Mouse (Mus musculus): ENCODE measurements around the gene Morn5. TPM values are rescaled to one million over a fixed set of nuclear protein-coding genes. Genes with fewer than 3 reads are reported as not detected.
A peak's percentile ranks its signal among the peaks of the same experiment; 100 is the strongest.

Morn5 gene
- 1.2 TPM in 1 of 2 replicates, not detected in the other for polyA plus RNA-seq (2015; fragmentation: Nextera tagmentation; extraction: Ambion mirVana)

DNA sequence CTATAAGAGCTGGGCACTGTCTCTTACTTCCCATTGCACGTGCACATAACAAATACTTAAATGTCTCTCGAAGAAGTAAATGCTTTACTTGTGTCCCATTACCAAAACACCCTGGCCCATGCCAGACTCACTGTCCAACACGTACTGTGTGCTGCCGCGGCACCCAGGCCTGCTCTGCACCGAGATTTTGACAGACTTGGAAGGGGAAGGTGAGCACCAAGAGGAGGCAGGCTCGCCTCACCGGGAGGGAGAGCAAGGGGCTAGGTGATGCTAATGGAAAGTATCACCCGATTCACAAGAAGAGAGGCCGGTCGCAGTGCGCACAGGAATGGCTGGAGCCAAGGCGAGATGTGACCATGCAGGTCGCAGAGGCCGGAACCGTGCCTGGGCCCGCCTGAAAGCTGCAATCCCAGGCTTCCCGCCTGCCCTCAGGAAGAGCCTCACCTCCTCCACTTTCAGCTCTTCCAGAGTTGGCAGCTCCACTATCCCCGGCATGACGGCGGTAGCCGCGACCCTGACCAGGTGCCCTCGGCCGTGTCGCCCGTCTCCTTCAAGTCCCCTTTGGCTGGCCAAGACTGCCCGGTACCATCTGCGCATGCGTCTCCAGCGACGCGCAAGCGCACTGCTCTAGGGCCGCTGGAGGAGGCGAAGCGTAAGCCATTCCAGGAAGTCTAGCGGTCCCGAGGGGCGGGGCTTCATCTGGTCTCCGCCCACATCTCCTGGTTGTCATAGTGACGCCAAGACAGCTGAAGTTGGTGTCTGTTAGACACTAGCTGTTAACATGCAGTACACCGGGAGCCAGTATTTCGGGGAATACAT, at the start of gene Morn5, which contains the start of gene Ndufa8:
TSS of gene Morn5 (plus strand) at position 711 of the 819 bp plus-strand sequence.
TSS of gene Ndufa8 (minus strand) at position 659 of the 819 bp plus-strand sequence.
- Histone ChIP-seq H3K27ac (replicated peaks) (0 out of 2 replicates have a peak within 1 kb of the TSS, but pooled peaks have one; percentile 25), H3K27me3 (no peaks in the 10 kb centered on the region; the same call in 1 of the 2 replicates), H3K9me3 (no peaks in the 10 kb centered on the region), H3K4me1 (replicated peaks) (peaks cover 28% of the 10 kb centered on the region), H3K4me3 (peak within 1 kb of the TSS; percentile 59), H3K36me3 (peaks cover 11% of the 10 kb centered on the region; the same call in 1 of the 2 replicates), H3K4me2 (peak within 1 kb of the TSS; percentile 66), H3K9ac (peak within 1 kb of the TSS; percentile 87)
- under 1% methylated on average over 43 of the region's 44 CpGs for whole genome bisulfite sequencing
- peak; percentile 98 for ATAC-seq (ENCODE audit: low read depth)

DNA sequence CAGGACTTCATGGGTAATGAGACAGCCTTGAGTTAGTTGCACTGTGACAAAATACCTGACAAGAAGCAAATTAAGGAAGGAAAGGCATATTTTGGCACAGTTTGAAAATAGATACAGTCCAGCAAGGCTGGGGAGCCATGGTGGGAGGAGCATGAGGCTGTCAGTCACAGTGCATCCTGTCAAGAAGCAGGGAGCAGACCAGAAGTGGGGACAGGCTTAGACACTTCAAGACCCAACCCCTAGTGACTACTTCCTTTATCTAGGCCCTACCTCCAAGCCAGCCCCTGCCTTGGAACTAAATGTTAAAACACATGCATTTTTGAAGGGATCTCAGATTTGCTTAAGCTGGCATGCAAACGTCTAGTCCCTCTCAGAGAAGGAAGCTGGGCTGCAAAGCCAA, 48.9 kb upstream of the Morn5 start:
- Histone ChIP-seq H3K4me1 (replicated peaks) (no peaks in the 10 kb centered on the region), H3K9ac (no peak overlapping the region), H3K27ac (replicated peaks) (no peak overlapping the region), H3K36me3 (no peaks in the 10 kb centered on the region), H3K4me3 (no peak overlapping the region), H3K9me3 (no peaks in the 10 kb centered on the region), H3K27me3 (no peaks in the 10 kb centered on the region), H3K4me2 (no peak overlapping the region)
- no peak for ATAC-seq (ENCODE audit: low read depth)
- 62% methylated on average over 1 of the region's 1 CpGs for WGBS

DNA sequence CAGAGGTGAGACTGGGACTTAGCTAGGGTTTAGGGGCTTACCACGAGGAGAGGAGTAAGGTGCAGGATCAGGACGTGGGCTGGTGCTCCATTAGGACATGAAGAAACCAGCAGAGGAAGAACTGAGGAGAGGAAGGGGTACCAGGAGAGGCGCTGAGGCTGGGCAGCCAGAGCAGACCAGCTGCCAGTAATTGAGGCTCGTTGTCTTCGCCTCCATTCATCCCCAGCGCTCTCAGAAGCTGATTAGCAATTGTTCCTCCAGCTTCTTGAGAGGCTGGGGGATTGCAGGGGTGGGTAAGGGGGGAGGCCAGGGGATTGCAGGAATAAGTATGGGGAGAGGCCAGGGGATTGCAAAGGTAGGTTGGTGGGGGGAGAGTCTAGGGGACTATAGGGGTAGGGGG, 47.1 kb upstream of the Morn5 start:
- Histone ChIP-seq H3K36me3 (no peaks in the 10 kb centered on the region), H3K4me2 (no peak overlapping the region), H3K9me3 (no peaks in the 10 kb centered on the region), H3K4me1 (replicated peaks) (no peaks in the 10 kb centered on the region), H3K27ac (replicated peaks) (no peak overlapping the region), H3K27me3 (no peaks in the 10 kb centered on the region), H3K4me3 (no peak overlapping the region), H3K9ac (no peak overlapping the region)
- ATAC-seq (ENCODE audit: low read depth): no peak
- WGBS: 32% methylated on average over 6 of the region's 6 CpGs

DNA sequence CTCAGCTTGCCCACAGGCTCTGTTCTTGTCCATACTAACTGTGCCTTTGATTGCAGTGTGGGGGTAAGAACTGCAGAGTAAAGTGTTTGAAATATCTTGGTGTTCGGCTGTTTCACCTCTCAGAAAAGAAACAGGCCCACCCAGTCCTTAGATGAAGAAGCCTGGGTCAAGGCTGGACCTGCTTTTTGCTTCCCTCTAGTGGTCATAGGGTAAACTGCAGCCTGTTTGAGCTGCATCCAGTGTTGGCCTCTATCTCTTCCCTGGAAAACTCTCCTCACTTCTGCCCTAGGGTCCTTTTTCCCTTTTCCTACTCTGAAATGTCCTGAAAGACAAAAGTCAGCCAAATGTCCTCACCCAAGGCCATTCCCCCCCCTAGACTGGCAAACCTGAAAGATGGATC, 41.2 kb upstream of the Morn5 start:
- Histone ChIP-seq H3K9ac (no peak overlapping the region), H3K27ac (replicated peaks) (no peak overlapping the region), H3K4me3 (no peak overlapping the region), H3K27me3 (peaks cover 27% of the 10 kb centered on the region), H3K9me3 (no peaks in the 10 kb centered on the region), H3K4me2 (no peak overlapping the region), H3K4me1 (replicated peaks) (peaks cover 12% of the 10 kb centered on the region), H3K36me3 (no peaks in the 10 kb centered on the region)
- ATAC-seq (ENCODE audit: low read depth): no peak
- 50% methylated on average over 1 of the region's 1 CpGs for WGBS

- Histone ChIP-seq H3K27ac (replicated peaks) (no peak overlapping the region), H3K4me2 (no peak overlapping the region), H3K4me1 (replicated peaks) (peaks cover 12% of the 10 kb centered on the region), H3K9me3 (no peaks in the 10 kb centered on the region), H3K9ac (no peak overlapping the region), H3K4me3 (no peak overlapping the region), H3K27me3 (peaks cover 27% of the 10 kb centered on the region), H3K36me3 (no peaks in the 10 kb centered on the region)
- peak; percentile 49; the same call in 1 of the 2 replicates for ATAC-seq (ENCODE audit: low read depth)
- WGBS: 19% methylated on average over 4 of the region's 4 CpGs
Measured at GRCm38 (mm10) chr2:36009386-36009785, 39.9 kb upstream of the Morn5 start.

GRCm38 (mm10) chr2:36010579-36010978, 38.7 kb upstream of the Morn5 start:
- Histone ChIP-seq H3K4me2 (peak overlapping the region; percentile 59; the same call in 1 of the 2 replicates), H3K27ac (replicated peaks) (no peak overlapping the region), H3K9me3 (no peaks in the 10 kb centered on the region), H3K27me3 (peaks cover 27% of the 10 kb centered on the region), H3K9ac (no peak overlapping the region), H3K36me3 (no peaks in the 10 kb centered on the region), H3K4me3 (no peak overlapping the region), H3K4me1 (replicated peaks) (peaks cover 12% of the 10 kb centered on the region)
- ATAC-seq (ENCODE audit: low read depth): no peak
- 43% methylated on average over 8 of the region's 8 CpGs for WGBS

DNA sequence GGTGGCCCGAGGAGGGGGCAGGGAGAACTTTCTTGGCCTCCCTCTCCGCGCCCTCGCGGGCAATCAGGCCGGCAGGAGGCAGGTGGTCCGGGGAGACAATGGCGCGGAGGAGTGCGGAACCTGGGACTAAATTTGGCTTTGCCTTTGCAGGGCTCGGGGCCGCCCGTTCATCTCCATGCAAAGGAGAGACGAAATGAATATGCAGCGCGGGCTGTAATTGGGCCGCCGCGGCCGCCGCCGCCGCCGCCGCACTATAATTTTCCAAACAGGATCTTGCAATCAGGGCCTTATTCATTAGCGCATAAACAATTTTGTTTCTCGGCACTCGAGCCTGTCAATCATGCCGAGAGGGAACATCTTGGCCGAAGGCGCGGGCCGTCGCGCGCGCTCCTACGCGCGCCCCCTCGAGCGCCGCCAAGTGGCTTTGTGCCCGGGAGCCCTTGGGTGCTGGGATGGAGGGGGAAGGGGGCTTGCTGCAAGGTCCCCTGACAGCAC, 37.9 kb upstream of the Morn5 start:
- peak; percentile 12; the same call in 1 of the 2 replicates for ATAC-seq (ENCODE audit: low read depth)

GRCm38 (mm10) chr2:36013010-36013409, 36.2 kb upstream of the Morn5 start:
- peaks cover 27% of the 10 kb centered on the region for H3K27me3 ChIP-seq
- no peak for ATAC-seq (ENCODE audit: low read depth)
- 55% methylated on average over 12 of the region's 12 CpGs for WGBS

More for the DNA sequence above, 37.9 kb upstream of the Morn5 start:
- peak overlapping the region; percentile 59 for H3K4me2 ChIP-seq
- WGBS: under 1% methylated on average over 44 of the region's 44 CpGs
- no peak overlapping the region for H3K27ac ChIP-seq (replicated peaks)
- H3K9ac ChIP-seq: peak overlapping the region; percentile 61
- peak overlapping the region; percentile 44 for H3K4me3 ChIP-seq
- H3K36me3 ChIP-seq: no peaks in the 10 kb centered on the region
- H3K4me1 ChIP-seq (replicated peaks): peaks cover 12% of the 10 kb centered on the region
- H3K27me3 ChIP-seq: peaks cover 27% of the 10 kb centered on the region
- no peaks in the 10 kb centered on the region for H3K9me3 ChIP-seq

GRCm38 (mm10) chr2:36021385-36022159, 27.7 kb upstream of the Morn5 start:
- H3K27ac ChIP-seq (replicated peaks): no peak overlapping the region
- H3K27me3 ChIP-seq: peaks cover 11% of the 10 kb centered on the region
- 9% methylated on average over 32 of the region's 32 CpGs for WGBS
- peak overlapping the region; percentile 55 for H3K4me2 ChIP-seq
- no peaks in the 10 kb centered on the region for H3K9me3 ChIP-seq
- peak overlapping the region; percentile 22; the same call in 1 of the 2 replicates for H3K9ac ChIP-seq
- peak; percentile 83 for ATAC-seq (ENCODE audit: low read depth)
- H3K4me3 ChIP-seq: peak overlapping the region; percentile 20
- peaks cover 8% of the 10 kb centered on the region for H3K4me1 ChIP-seq (replicated peaks)
- no peaks in the 10 kb centered on the region for H3K36me3 ChIP-seq

More at GRCm38 (mm10) chr2:36013010-36013409, 36.2 kb upstream of the Morn5 start:
- Histone ChIP-seq H3K4me2 (no peak overlapping the region), H3K36me3 (no peaks in the 10 kb centered on the region), H3K27ac (replicated peaks) (no peak overlapping the region), H3K4me3 (no peak overlapping the region), H3K9ac (no peak overlapping the region), H3K4me1 (replicated peaks) (peaks cover 12% of the 10 kb centered on the region), H3K9me3 (no peaks in the 10 kb centered on the region)

DNA sequence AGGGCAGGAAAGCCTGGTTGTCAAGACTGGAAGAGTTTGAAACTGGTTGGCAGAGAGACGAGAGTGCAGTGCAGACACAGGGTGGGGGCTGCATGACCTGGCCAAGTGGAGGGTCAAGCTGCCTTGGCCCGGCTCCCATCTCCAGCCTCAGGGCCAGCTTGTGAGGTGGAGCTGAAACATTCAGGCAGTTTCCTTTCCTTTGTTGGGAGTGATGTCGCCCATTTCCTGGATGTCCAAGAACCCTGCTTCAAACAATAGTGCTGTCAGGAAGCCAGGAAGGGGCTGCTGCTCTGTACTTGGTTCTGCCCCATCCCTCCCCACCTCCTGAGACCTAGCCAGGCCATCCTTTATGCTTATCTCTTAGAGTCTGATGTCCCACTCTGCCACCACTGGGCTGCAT, 26.0 kb upstream of the Morn5 start:
- 73% methylated on average over 3 of the region's 3 CpGs for WGBS
- Histone ChIP-seq H3K9me3 (no peaks in the 10 kb centered on the region), H3K36me3 (no peaks in the 10 kb centered on the region), H3K4me2 (no peak overlapping the region), H3K9ac (no peak overlapping the region), H3K27me3 (peaks cover 11% of the 10 kb centered on the region), H3K27ac (replicated peaks) (no peak overlapping the region), H3K4me1 (replicated peaks) (peaks cover 8% of the 10 kb centered on the region), H3K4me3 (no peak overlapping the region)
- no peak for ATAC-seq (ENCODE audit: low read depth)

DNA sequence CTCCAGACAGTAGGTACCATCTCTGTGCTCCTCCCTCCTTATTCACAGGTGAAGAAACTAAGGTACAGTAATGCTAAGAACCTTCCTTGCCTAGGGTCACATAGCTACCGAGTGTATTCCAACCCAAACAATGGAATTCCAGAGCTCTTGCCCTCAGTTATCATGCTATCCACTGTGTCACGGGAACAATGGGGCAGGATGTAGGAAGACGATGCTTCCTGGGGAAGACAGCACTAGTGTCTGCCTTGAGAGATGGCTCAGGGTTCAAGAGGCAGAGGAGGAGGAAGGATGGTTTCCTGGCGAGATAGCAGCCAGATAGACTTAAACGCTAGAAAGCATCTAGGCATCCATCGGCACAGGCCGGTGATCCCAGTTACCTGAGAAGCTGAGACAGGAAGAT, 16.4 kb upstream of the Morn5 start:
- H3K4me3 ChIP-seq: no peak overlapping the region
- no peak overlapping the region for H3K4me2 ChIP-seq
- H3K9ac ChIP-seq: no peak overlapping the region
- no peak overlapping the region for H3K27ac ChIP-seq (replicated peaks)
- H3K4me1 ChIP-seq (replicated peaks): no peaks in the 10 kb centered on the region
- H3K27me3 ChIP-seq: no peaks in the 10 kb centered on the region
- WGBS: 80% methylated on average over 7 of the region's 7 CpGs
- H3K9me3 ChIP-seq: no peaks in the 10 kb centered on the region; the same call in 1 of the 2 replicates
- H3K36me3 ChIP-seq: peaks cover 34% of the 10 kb centered on the region
- no peak for ATAC-seq (ENCODE audit: low read depth)

- no peak overlapping the region for H3K27ac ChIP-seq (replicated peaks)
- no peak for ATAC-seq (ENCODE audit: low read depth)
- no peaks in the 10 kb centered on the region for H3K4me1 ChIP-seq (replicated peaks)
- no peaks in the 10 kb centered on the region; the same call in 1 of the 2 replicates for H3K9me3 ChIP-seq
- H3K4me3 ChIP-seq: no peak overlapping the region
- peaks cover 44% of the 10 kb centered on the region for H3K36me3 ChIP-seq
- H3K9ac ChIP-seq: no peak overlapping the region
- H3K4me2 ChIP-seq: no peak overlapping the region
- 76% methylated on average over 7 of the region's 7 CpGs for WGBS
- no peaks in the 10 kb centered on the region for H3K27me3 ChIP-seq
Measured at GRCm38 (mm10) chr2:36033966-36034365, 15.3 kb upstream of the Morn5 start.
